Mouse (Mus musculus): ENCODE data around the gene Otx2.
A peak's percentile ranks its signal among the peaks of the same experiment; 100 is the strongest.
"Not testable (repeated sequence)": the region's sequence is repeated elsewhere in the genome, so short reads cannot be mapped to it uniquely, and the experiment has no call there.

Gene Otx2

GRCm38 (mm10) chr14:48653676-48654510 lies 19.7 kb downstream of the Otx2 start:
- no peak for DNase-seq

DNA sequence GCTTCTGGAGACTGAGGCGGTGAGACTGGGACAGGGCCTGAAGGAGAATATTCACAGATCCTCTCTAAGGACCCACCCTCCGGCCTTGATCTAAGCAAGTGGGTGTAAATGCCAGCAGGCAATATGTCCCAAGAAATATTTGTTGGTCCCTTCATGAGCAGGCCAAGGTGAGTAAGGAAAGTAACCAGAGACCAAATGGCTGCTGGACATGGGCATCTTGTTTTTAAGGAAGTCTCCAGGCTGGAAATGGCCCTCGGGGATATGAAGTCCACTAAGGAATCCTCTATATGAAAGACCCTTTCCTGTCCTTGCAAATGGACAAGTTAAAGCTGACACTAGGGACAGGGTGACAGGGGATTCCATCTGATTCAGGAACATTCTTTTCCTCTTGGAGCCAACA lies 20.5 kb downstream of the Otx2 start:
- DNase-seq = no peak

GRCm38 (mm10) chr14:48652256-48652655 lies 21.4 kb downstream of the Otx2 start:
- no peak for DNase-seq

GRCm38 (mm10) chr14:48651471-48652211 lies 22.0 kb downstream of the Otx2 start:
- DNase-seq = no peak

- peak; percentile 29 to 46 for DNase-seq
These were observed 31.9 kb downstream of the Otx2 start for GRCm38 (mm10) chr14:48641462-48642395.

DNA sequence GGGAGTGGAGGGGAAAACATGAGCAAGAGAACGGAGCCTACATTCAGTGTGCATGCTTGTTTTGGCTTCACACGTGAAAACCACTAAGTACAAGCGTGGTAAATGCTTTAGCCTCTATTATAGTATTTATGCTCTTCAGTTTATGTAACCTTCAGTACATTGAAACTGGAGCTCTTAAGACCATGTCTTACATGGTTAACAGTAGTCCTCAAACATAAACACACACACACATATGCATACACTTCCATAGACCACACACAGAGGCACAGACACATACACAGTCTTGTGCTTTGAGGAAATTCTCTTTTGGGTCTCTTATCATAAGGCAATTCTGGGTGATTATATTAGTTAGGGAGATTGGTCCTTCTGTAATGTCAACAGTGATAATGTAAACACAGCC lies 40.5 kb downstream of the Otx2 start:
- DNase-seq = no peak

GRCm38 (mm10) chr14:48632335-48632734 lies 41.3 kb downstream of the Otx2 start:
- DNase-seq = no peak

DNA sequence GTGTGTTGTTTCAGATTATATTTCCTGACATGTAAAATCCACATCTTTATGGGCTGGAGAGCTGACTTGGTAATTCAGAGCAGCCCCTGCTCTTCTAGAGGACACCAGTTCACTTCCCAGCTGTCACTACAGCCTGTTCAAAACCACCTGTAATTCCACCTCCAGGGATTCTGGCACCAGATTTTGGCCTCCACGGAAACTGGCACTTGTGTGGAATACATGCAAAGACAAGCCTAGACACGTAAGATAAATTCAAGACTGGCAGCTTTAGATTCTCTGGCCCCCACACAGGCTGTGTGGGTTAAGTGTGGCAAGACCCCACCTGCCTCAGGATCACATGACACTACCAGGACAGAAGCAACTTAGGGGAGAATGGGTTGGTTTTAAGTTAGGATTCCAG lies 42.1 kb downstream of the Otx2 start:
- DNase-seq = peak in 1 of 2 experiments; percentile 22

DNA sequence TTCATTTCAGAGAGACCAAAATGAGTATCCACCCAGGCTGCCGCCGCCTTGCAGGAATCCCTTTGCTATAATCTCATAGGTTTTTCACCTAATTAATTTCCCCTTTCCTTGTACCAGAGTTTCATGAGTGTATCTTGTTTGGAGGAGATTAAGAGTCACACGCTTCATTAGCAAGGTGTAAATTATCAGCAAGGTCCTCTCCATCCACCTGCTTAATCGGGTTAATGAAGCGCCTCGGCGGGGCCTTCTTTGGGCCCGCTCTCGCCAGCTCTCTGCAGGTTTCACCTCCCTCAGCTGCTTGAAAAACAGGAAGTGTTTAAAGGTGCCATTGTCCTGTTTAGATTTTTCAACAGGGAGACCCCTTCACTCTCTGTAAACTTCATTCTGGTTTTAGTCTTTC lies 44.2 kb downstream of the Otx2 start:
- no peak for DNase-seq

GRCm38 (mm10) chr14:48626271-48626670 lies 47.3 kb downstream of the Otx2 start:
- no peak for DNase-seq

GRCm38 (mm10) chr14:48625331-48625694 lies 48.3 kb downstream of the Otx2 start:
- no peak for DNase-seq

GRCm38 (mm10) chr14:48624596-48625330 lies 48.9 kb downstream of the Otx2 start:
- DNase-seq = peak; percentile 67 to 80

DNA sequence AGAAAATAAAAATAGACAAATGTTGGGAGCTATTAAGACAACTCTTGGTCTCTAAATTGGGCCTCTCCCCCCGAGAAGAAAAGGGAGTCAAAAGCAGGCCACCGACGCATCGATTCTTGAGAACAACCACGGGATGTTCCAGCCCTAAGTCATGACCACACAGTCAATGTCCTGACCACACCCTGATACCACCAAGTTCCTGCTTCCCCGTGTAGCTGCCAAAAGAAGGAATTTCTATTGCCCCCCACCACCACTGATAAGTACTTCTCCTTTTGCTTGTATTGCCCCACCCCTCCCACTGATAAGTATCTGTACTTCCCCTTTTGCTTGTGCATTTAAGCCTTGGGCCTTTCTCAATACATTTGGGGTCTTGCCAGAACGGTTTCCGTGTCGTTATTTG lies 50.9 kb downstream of the Otx2 start:
- DNase-seq = not testable (repeated sequence)

GRCm38 (mm10) chr14:48616361-48616760 lies 57.3 kb downstream of the Otx2 start:
- DNase-seq = no peak

GRCm38 (mm10) chr14:48608641-48609310 lies 64.8 kb downstream of the Otx2 start:
- DNase-seq = peak; percentile 16 to 22

Measured in cerebellum, postnatal 25 days (tissue).